Mouse (Mus musculus) kidney, embryonic 14.5 days (tissue): Measurements from ENCODE around the gene Gne. TPM values are rescaled to one million over a fixed set of nuclear protein-coding genes. Genes with fewer than 3 reads are reported as not detected.

Experiments used
- ATAC-seq: fragments of 200-750 bp; cut with Nextera tagmentation; 2 replicates; pipeline ENCODE4 v1.8.0; 2017; ENCODE audit warnings: moderate number of reproducible peaks, mild to moderate bottlenecking, moderate TSS enrichment, moderate library complexity; ENCODE audit not compliant: low FRiP score, low TSS enrichment
- H3K27ac ChIP-seq: fragments of 300-500 bp; sonication (generic); 2 replicates; pipeline ENCODE4 v1.5.1; 2014; ENCODE audit warnings: low read depth, mild to moderate bottlenecking, low read length, moderate library complexity, mixed read lengths
- H3K27me3 ChIP-seq: fragments of 300-500 bp; sonication (generic); 2 replicates; pipeline ENCODE4 v1.6.1; 2014; ENCODE audit warnings: mild to moderate bottlenecking, low read length; ENCODE audit not compliant: control insufficient read depth, insufficient read depth
- H3K36me3 ChIP-seq: fragments of 300-500 bp; sonication (generic); 2 replicates; pipeline ENCODE4 v1.6.1; 2014; ENCODE audit warnings: low read length, mixed read lengths; ENCODE audit not compliant: control insufficient read depth, insufficient read depth
- H3K4me1 ChIP-seq: fragments of 300-500 bp; sonication (generic); 2 replicates; pipeline ENCODE4 v1.6.1; 2014; ENCODE audit warnings: low read length, mixed read lengths; ENCODE audit not compliant: control insufficient read depth, insufficient read depth
- H3K4me2 ChIP-seq: fragments of 300-500 bp; sonication (generic); replicated peaks from 2 replicates; pipeline ENCODE4 v1.6.1; 2014; ENCODE audit warnings: low read depth, mild to moderate bottlenecking, low read length
- H3K4me3 ChIP-seq: fragments of 300-500 bp; sonication (generic); 2 replicates; pipeline ENCODE4 v1.5.1; 2014; ENCODE audit warnings: mild to moderate bottlenecking, low read length
- H3K9ac ChIP-seq: fragments of 300-500 bp; sonication (generic); 2 replicates; pipeline ENCODE4 v1.6.1; 2014; ENCODE audit warnings: low read depth, mild to moderate bottlenecking, low read length, moderate library complexity
- H3K9me3 ChIP-seq: fragments of 300-500 bp; sonication (generic); 2 replicates; pipeline ENCODE4 v1.6.1; 2016; ENCODE audit warnings: low read length; ENCODE audit not compliant: control insufficient read depth
- WGBS: fragments of 180-500 bp; shearing (Covaris S2); extraction: QIAGEN DNeasy Blood & Tissue Kit; methylation state at CpG from one replicate; pipeline ENCODE4 v1.1.7; 2014; 5-methylcytosine and 5-hydroxymethylcytosine counted together
- polyA plus RNA-seq: library from polyadenylated mRNA; unstranded; fragments of >200 nt; fragmentation: Nextera tagmentation; extraction: Ambion mirVana; gene quantifications from 2 replicates; pipeline ENCODE4 v1.2.1, GENCODE M21; 2014

Gene Gne
- polyA plus RNA-seq, 1 experiment from 2014 or later, result 23.2 TPM

DNA sequence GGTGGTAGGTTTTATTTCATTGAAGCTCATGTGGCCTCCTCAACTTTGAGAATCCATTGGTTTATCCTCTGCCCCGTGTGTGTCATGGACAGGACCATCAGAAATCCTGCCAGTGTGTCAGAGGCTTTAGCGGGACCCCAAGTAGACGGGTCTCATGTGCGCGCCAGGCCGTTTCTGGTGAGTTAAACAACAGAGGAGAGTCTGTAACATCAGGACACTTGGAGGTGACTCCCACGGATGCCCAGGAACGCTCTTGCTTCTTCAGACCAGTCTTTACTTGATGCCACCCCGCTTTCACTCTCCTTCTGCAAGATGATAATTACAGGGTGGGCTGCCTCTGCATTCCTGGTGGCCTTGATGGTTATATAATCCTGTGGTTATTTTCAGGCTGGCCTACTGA is 60.3 kb downstream of the Gne start:
- WGBS, result 91% methylated on average over 9 of the region's 9 CpGs

DNA sequence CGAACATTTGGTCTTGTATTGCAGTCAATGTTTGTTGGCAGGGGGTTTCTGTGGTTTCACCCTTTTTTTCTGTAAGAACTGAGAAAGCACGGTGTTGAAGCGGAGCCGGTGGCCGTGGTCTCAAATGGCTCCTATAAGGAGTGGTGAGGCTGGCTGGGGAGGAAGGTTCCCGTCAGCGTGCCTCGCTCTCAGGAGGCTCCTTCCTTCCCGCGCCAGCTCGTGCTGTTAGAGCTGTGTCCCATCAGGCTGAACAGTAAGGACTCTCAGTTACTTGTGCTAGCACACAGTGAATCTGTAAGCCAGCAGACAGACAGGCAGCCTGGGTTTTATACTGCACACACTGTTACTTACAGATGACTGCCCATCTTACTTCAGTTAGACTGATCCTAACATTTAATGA is 61.2 kb downstream of the Gne start:
- H3K9ac ChIP-seq, result no peak overlapping the region
- no peak overlapping the region for H3K27ac ChIP-seq
- ATAC-seq, result no peak
- peaks cover 92% of the 10 kb centered on the region for H3K36me3 ChIP-seq
- H3K27me3 ChIP-seq, result no peaks in the 10 kb centered on the region
- 92% methylated on average over 11 of the region's 11 CpGs for WGBS
- H3K9me3 ChIP-seq, result no peaks in the 10 kb centered on the region
- no peaks in the 10 kb centered on the region for H3K4me1 ChIP-seq
- no peak overlapping the region for H3K4me3 ChIP-seq
- H3K4me2 ChIP-seq, result no peak overlapping the region

More for the DNA sequence above, 60.3 kb downstream of the Gne start:
- H3K27ac ChIP-seq, result no peak overlapping the region
- no peak overlapping the region for H3K4me3 ChIP-seq
- no peaks in the 10 kb centered on the region for H3K27me3 ChIP-seq
- H3K4me1 ChIP-seq, result no peaks in the 10 kb centered on the region
- peaks cover 99% of the 10 kb centered on the region for H3K36me3 ChIP-seq
- no peak for ATAC-seq
- no peaks in the 10 kb centered on the region for H3K9me3 ChIP-seq
- no peak overlapping the region for H3K9ac ChIP-seq
- no peak overlapping the region for H3K4me2 ChIP-seq

DNA sequence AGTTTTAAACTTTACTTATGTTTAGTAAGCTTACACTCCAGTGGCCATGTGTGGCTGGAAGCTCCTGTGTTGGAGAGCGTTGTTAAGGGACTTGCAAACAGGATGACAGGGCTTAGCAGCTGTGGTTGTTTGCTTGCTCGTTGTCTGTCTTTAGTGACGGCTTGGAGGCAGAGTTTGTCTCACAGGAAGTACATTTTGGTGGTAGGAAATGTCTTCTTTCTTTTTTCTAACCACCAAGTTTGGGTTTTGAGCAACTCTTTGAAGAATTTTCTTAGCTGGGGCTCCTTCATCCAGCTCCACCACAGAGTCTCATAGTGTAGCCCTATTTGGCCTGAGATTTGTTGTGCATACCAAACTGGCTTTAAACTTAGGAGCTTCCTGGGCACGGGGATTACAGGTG is 61.7 kb downstream of the Gne start:
- WGBS, result 93% methylated on average over 4 of the region's 4 CpGs
- no peaks in the 10 kb centered on the region; the same call in 1 of the 2 replicates for H3K4me1 ChIP-seq
- no peak overlapping the region for H3K4me3 ChIP-seq
- H3K27me3 ChIP-seq, result no peaks in the 10 kb centered on the region
- H3K4me2 ChIP-seq, result no peak overlapping the region
- no peak overlapping the region for H3K27ac ChIP-seq
- H3K9me3 ChIP-seq, result no peaks in the 10 kb centered on the region
- peaks cover 88% of the 10 kb centered on the region for H3K36me3 ChIP-seq
- no peak for ATAC-seq
- H3K9ac ChIP-seq, result no peak overlapping the region

DNA sequence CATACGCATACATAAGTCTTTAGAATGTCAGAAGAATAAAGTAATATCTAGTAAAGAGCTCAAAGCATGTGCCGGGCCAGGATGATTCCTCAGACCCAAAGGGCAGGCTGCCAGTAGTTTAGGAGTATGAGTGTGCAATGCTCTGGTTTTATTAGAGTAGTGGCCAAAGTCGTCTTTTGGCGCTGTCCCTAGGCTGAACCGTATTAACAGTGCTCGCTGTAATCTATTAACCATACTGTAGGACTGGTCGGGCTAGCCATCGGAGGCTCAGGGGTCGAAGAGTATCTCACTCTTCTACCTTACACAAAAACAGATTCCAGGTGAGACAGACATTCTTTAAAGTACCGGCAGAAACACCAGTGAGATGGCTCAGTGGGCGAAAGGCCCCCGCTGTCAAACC is 67.2 kb downstream of the Gne start:
- Histone ChIP-seq H3K4me2 (no peak overlapping the region), H3K27ac (no peak overlapping the region), H3K4me1 (peaks cover 12% of the 10 kb centered on the region), H3K4me3 (no peak overlapping the region), H3K9me3 (no peaks in the 10 kb centered on the region), H3K9ac (no peak overlapping the region), H3K27me3 (no peaks in the 10 kb centered on the region), H3K36me3 (peaks cover 32% of the 10 kb centered on the region)
- no peak for ATAC-seq
- WGBS, result 91% methylated on average over 12 of the region's 12 CpGs

DNA sequence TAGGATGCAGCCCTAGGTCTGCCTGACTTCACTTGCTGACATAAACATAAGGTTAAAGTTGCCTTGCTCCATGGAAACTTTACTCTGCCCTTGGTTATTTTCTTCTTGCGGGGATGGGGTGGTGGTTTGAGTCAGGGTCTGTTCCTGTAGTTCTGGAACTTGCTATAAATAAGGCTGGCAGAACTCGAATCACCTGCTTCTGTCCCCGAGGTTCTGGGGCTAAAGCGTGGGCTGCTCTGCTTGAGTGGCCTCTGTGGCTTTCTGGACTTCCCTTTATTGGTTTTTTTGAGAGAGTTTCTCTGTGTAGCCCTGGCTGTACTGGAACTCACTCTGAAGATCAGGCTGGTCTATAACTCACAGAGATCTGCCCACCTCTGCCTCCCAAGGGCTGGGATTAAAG is 67.9 kb downstream of the Gne start:
- no peak overlapping the region for H3K4me2 ChIP-seq
- H3K4me1 ChIP-seq, result peaks cover 12% of the 10 kb centered on the region
- no peak overlapping the region for H3K27ac ChIP-seq
- no peak for ATAC-seq
- H3K27me3 ChIP-seq, result no peaks in the 10 kb centered on the region
- no peaks in the 10 kb centered on the region for H3K9me3 ChIP-seq
- H3K4me3 ChIP-seq, result no peak overlapping the region
- H3K36me3 ChIP-seq, result peaks cover 25% of the 10 kb centered on the region
- no peak overlapping the region for H3K9ac ChIP-seq
- 80% methylated on average over 4 of the region's 4 CpGs for WGBS

DNA sequence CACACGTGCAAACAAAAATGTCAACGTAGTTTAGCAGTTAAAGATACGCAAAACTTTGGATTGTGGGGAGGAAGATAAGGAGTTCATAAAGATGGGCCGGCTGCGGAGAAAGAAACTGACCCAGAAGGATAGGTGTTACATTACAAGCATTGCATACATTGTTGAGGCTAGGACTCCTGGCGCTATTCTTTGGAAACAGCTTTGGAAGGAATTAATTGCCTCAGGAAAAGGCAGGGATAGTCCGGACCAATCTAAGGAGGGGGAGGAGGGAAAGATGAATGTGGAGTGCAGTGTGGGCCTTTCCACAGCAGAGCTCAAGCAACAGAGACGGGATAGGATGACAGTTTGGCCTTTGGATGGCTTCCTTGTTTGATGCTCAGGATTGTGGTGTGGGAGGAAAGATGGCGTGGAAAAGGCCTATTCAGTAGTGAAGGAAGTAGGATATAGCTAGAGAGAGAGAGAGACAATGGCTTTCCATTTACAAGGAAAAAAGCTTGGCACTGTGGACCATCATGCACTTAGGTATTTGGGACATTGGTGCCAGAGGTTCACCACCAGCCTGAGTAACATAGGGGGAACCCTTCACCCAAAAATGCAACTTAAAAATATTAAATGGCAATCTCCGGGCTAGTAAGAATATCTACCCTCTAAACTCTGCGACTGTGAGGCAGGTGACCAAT is 70.4 kb downstream of the Gne start:
- peaks cover 1% of the 10 kb centered on the region; the same call in 1 of the 2 replicates for H3K36me3 ChIP-seq
- no peaks in the 10 kb centered on the region for H3K9me3 ChIP-seq
- peak overlapping the region; percentile 92 for H3K9ac ChIP-seq
- peaks cover 12% of the 10 kb centered on the region for H3K4me1 ChIP-seq
- no peak overlapping the region for H3K27ac ChIP-seq
- H3K4me2 ChIP-seq, result peak overlapping the region; percentile 85
- H3K4me3 ChIP-seq, result peak overlapping the region; percentile 98
- no peak for ATAC-seq
- H3K27me3 ChIP-seq, result no peaks in the 10 kb centered on the region
- 23% methylated on average over 11 of the region's 11 CpGs for WGBS

DNA sequence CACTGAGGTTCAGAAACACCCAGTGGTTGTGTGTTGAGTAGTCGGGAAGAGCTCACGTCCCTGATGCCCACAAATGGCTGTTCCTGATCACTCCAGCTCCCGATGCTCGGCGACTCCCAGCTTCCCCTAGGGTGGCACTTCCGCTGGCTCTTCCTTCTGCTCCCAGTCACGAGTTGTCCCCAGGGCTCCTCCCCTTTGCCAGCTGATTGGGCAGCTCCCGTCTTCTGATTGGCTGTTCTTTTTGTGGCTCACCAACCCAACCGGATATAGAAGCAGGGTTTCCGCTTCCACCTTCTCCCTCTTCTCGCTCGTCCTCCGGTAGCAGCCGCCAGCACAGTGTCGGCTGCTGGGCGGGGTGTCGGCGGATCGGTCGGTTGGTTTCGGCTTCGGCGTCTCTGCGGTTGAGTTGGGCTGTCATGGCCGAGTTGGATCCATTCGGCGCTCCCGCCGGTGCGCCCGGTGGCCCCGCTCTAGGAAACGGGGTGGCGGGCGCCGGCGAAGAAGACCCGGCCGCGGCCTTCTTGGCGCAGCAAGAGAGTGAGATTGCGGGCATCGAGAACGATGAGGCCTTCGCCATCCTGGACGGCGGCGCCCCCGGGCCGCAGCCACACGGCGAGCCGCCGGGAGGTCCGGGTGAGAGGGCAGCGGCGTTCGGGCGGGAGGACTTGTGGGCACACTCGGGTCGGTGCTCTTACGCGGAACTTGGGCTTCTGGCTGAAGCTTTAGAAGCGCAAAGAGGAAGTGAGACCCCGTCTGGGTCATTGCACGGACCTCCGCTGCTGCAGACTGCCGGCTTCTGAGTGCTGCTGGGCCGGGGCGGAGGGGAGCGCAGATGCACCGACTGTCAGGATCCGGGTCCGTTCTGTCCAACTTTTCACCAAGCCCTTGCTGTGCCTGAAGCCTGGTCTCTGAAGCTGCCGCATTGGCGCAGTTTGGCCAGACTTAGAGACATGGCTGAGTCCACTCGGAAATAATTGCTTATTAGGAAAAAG is 71.3 kb downstream of the Gne start:
- H3K4me3 ChIP-seq, result peak overlapping the region; percentile 98
- WGBS, result under 1% methylated on average over 77 of the region's 77 CpGs
- peak overlapping the region; percentile 79 for H3K27ac ChIP-seq
- peaks cover 12% of the 10 kb centered on the region for H3K4me1 ChIP-seq
- peak overlapping the region; percentile 85 for H3K4me2 ChIP-seq
- H3K36me3 ChIP-seq, result no peaks in the 10 kb centered on the region; the same call in 1 of the 2 replicates
- no peaks in the 10 kb centered on the region for H3K27me3 ChIP-seq
- H3K9me3 ChIP-seq, result no peaks in the 10 kb centered on the region
- H3K9ac ChIP-seq, result peak overlapping the region; percentile 92
- peak; percentile 98 for ATAC-seq

DNA sequence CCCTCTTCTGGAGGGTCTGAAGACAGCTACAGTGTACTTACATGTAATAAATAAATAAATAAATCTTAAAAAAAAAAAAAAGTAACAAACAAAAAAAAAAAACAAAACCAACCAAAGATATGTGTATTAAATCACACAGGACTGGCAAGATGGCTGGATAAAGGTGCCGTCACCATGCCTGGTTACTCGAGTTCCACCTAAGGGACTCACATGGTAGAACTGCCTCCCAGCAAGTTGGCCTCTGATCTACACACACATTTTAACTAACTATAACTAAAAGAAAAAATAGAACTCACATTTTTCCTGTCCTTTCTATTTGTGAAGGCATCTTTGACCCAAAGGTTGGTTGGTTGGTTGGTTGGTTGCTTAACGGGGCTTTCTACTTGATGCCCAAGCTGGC is 72.2 kb downstream of the Gne start:
- Histone ChIP-seq H3K9ac (peak overlapping the region; percentile 59; the same call in 1 of the 2 replicates), H3K27ac (0 out of 2 replicates have a peak overlapping the region, but pooled peaks have one; percentile 47), H3K4me3 (peak overlapping the region; percentile 98), H3K27me3 (no peaks in the 10 kb centered on the region), H3K4me2 (peak overlapping the region; percentile 44), H3K36me3 (no peaks in the 10 kb centered on the region; the same call in 1 of the 2 replicates), H3K9me3 (no peaks in the 10 kb centered on the region), H3K4me1 (peaks cover 12% of the 10 kb centered on the region)
- WGBS, result 81% methylated on average over 3 of the region's 3 CpGs
- ATAC-seq, result no peak

DNA sequence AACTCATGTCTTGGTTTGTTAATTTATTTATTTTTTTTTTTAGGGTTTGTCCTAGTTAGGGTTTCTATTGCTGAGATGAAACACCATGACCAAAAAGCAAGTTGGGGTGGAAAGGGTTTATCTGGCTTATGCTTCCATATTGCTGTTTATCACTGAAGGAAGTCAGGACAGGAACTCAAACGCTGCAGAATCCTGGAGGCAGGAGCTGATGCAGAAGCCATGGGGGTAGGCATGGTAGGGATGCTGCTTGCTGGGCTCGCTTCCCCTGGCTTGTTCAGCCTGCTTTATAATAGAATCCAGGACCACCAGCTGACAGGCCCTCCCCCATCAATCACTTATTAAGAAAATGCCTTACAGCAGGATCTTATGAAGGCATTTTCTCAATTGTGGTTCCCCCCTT is 73.1 kb downstream of the Gne start:
- H3K27me3 ChIP-seq, result no peaks in the 10 kb centered on the region
- no peak overlapping the region; the same call in 1 of the 2 replicates for H3K9ac ChIP-seq
- no peak overlapping the region for H3K4me2 ChIP-seq
- peaks cover 12% of the 10 kb centered on the region for H3K4me1 ChIP-seq
- H3K27ac ChIP-seq, result no peak overlapping the region
- no peak overlapping the region for H3K4me3 ChIP-seq
- no peak for ATAC-seq
- 50% methylated on average over 2 of the region's 2 CpGs for WGBS
- no peaks in the 10 kb centered on the region; the same call in 1 of the 2 replicates for H3K36me3 ChIP-seq
- H3K9me3 ChIP-seq, result no peaks in the 10 kb centered on the region
